Mouse (Mus musculus) gastrocnemius, postnatal 36 days (tissue): ENCODE results near the gene Tsr1. TPM values are rescaled to one million over a fixed set of nuclear protein-coding genes. Genes with fewer than 3 reads are reported as not detected.
A peak's percentile ranks its signal among the peaks of the same experiment; 100 is the strongest.

Experiments
- DNase-seq, 2 experiments: peaks; one replicate each; pipeline ENCODE4 v3.0.0; 2022
- intact Hi-C: fragments of 180-260 bp; cut with DNase I; formaldehyde crosslinking; loops from one replicate; pipeline ENCODE4 v1.15.1; 2025
- long read RNA-seq, 2 experiments: library from polyadenylated mRNA; stranded (forward); transcript quantifications; one replicate each; pipeline ENCODE4 v2.0.0; 2021
- total RNA-seq, 2 experiments: library from RNA; stranded (reverse); gene quantifications; 2 replicates each; pipeline ENCODE4 v1.2.3; 2021

Gene Tsr1
- total RNA-seq, result 10 to 100 TPM; 16.8 to 25.2 TPM
- long read RNA-seq, experiment 1, partial matches to known transcripts, result 2 of 10 reads
- long read RNA-seq, experiment 1, other reads (novel, unspliced or antisense), result 6 of 10 reads
- long read RNA-seq, experiment 2, transcript Tsr1-201 (15 exons, 3,389 nt), result major isoform, 5 of 17 reads
- long read RNA-seq, experiment 2, partial matches to known transcripts, result 3 of 17 reads
- long read RNA-seq, experiment 2, other reads (novel, unspliced or antisense), result 9 of 17 reads

DNA sequence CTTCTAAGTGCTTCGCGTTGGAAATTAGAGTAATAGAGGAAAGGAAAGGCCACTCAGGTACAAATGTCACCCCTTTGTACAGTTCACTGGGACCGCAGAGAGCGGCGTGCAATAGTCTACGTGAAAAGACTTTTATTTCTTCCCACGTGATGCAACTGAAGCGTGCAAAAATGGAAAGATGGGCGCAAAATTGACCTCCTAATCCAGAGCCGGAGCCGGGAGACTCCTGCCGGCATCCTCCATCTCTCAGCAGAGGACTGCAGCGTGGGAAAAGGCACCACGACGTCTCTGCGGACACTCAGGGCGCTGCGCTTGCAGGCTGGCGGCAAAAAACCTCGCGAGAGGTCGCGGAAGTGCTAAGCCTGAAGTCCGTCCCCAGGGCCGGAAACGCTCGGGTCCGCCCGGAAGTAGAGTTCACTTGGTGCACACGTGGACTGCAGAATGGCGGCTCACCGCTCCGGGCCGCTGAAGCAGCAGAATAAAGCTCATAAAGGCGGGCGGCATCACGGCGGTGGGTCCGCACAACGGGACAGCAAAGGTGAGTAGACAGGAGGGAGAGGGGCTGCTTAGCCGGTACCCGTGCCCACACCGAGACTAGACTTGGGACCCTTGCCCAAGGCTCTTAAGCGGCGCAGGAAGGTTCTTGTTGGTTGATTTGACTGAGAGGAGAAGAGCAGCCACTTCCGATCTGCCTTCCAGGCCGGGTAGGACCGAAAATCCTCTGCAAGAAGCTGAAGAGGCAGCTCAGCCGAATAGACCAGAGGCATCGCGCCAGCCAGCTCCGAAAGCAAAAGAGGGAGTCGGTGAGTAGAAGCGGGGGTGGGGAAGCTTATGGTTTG, at the start of gene Tsr1:
Tsr1 (plus strand) TSS at position 394 of the 839 bp plus-strand sequence.
- intact Hi-C loops, result no loop called here
- peak; percentile 83 to 86 for DNase-seq

DNA sequence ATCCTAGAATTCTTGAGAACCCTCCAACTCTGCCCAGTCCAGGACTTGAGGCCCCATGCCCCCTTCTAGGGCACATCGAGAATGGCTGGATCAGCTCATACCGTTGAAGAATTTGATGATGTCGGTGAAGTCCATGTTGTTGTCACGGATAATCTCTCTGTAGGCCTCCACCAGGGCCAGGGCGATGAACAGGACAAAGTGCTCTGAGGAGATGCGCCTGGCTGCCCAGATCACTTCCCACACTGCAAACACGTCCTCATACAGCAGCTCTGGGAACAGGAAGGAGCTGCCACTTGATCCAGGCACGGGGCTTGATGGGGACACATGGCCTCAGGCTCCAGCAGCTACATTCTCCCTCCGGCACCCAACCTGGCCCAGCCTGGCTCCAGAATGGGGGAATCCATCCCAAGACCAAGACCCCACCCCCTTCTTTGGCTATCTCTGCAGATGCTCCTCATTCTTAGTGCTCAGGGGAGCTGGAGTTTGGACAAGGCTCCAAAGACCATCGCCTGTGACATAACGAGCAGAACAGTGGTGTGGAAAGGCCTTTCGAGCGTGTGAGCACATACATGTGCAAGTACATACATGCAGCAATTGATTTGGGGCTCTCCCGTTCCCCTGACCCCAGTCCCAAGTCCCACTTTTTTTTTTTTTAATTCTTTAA, 46.7 kb upstream of the Tsr1 start:
- no peak for DNase-seq
- intact Hi-C loops, result loop anchor here (5.0 kb wide), 1 partner anchor 214 kb away; no protein-coding TSS in a partner anchor

DNA sequence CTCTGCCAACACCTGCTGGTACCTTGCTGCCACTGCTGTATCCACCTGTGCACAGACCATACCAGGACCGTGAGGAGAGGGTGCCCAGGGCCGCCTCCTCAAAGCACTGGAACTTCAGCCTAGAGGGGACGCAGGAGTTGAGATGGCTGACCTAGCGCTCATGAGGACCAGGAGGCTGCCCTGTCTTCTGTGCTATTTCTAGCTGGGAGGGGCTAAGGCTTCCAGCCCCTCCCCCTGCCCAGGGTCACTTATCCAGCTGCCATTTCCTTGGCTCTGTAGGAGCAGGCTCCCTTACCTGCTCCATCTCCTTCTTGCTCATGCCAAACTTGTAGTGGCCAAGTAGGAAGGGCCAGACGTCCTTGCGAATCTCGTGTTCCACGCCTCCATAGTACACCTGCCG, 40.1 kb upstream of the Tsr1 start:
- DNase-seq, result no peak
- intact Hi-C loops, result no loop called here

DNA sequence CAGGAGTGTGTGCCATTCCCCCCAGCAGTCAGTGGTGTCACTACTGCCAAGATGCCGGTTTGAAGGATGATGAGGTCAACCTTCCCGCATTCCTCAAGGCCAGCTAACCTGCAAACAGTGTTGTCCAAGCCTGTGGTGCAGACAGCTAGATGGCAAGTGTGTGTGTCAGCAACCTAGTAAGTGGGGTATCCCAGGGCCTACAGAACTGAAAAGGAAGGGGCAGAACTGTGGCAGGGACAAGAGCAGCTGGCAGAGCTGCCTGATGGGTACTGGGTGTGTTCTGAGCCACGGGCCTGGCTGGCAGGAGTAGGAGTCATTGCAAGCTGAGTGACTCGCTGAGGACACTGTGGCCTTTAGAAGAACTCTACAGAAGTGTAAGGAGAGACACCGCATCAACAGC, 35.7 kb upstream of the Tsr1 start:
- DNase-seq, result no peak
- intact Hi-C loops, result no loop called here

DNA sequence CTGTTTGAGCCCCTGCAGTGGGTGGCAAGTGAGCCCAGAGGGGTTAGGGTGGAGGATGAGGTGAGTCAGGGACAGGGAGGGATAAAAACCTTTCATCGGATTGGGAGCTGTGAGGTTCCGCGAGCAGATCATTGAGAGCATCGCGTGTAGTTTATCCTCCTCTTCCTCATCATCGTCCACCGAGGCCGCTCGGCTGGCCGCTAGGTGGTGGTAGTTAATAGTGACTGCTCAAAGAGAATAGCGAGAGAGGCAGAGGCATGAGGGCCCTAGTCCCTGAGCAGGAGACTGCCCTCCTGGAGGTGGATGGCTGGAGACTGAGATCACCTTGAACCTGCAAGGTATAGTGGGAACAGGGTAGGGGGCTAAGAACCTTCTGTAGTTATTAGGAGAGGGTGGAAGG, 34.4 kb upstream of the Tsr1 start:
- intact Hi-C loops, result no loop called here
- peak in 1 of 2 experiments; percentile 16 for DNase-seq

DNA sequence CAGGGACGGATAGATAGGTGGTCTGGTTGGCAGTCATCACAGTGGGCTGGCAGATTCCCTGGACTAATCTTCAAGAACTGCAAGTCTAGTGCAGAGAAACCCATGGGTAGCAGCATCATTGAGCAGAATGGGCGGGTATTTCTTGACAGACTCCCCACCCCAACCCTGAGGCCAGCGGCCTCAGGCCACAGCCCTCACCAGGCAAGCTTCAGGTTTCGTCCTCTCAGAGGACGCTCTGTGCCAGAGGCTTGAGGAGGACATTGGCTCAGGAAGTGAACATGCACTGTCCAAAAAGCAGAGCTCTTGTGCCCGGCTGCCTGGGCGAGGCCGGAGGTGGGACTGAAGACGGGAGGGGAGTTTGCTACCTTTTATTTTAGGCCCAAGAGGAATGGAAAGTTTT, 33.5 kb upstream of the Tsr1 start:
- intact Hi-C loops, result no loop called here
- DNase-seq, result no peak

DNA sequence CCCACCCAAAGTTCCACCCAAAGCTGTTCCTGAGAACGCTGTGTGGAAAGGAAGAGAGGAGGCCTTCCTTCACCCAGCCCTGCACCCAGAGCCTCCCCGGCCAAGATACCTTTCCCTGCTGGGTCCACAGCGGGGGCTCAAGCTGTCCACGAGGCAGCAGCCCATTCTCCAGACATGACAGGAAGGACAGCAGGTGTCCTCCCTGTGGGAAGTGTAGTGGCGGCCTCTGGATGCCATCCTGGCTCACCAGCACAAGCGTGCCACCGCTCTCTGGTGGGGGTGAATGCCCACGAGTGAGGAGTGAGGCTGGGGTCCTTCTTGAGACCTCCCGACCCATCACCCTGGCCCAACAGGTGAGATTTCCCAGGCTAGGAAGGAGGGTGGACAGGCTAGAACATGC, 32.6 kb upstream of the Tsr1 start:
- intact Hi-C loops, result no loop called here
- DNase-seq, result no peak

DNA sequence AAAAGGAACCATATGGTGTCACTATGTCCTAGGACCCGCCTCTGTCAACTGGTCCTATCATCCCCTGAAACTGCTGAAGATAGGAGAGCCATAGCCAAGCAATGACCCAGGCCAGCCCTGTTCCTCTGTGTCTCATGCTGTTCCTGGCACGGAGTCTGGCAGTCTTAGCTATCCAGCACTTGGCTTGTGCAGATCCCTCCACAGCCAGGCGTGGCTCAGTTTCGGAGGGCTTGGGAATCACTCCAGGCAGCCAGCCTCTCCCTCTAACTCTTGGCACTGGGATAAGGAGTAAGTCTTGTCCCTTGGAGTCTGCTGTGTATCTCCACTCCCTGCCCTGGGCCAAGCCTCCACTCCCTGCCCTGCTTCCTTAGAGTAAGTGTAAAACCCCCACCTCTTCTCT, 31.2 kb upstream of the Tsr1 start:
- DNase-seq, result peak; percentile 84 to 90
- intact Hi-C loops, result no loop called here

DNA sequence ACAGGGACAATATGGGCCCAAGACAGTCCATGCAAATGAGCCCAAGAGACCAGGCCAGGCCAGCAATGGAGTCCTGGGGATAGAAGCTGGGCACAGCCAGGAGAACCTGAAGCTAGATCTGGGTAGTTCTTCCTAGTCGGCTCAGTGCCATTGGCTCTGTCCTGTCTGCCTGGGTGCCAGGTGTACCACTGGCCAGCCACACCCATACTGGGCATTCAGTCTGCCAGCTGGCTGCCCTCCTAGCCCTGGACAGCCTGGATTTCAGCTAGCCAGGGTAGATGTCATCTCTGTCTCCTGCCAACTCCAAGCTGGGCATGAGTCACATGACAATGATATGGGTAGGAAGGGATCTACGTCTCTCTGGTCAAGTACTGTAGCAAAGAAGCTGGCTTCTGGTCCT, 30.7 kb upstream of the Tsr1 start:
- intact Hi-C loops, result no loop called here
- peak; percentile 79 to 87 for DNase-seq

DNA sequence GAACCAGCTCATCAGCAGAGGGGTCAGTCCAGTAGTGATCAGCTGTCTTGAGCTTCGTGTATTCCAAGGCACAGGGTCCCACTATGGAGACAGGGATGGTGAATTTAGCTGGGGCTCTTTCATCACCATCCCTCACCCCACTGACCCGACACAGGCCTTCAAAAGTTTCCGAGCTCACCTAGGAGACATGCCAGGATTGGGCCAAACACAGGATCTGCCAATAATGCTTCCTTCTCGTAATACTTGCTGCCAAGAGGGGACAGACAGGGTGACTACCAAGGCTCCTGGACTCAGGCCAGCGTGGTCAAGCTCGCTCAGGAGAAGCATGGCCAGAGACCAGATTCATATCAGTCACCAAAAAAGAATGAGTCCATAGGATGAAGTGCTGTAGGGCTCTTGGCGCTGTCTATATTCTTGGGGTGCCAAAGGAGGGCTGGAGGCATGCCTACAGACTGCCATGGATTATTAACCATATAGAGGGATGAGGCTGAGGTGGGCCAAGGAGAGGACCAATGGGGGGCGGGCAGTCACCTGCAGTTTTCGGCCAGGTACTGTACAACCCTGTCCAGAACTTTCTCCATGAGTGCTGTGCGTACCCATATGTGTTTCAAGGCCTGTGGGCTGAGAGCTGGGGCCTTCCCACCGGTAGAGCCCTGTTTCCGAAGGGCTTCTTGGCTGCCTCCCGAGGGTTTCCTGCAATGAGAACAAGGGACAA, 29.7 kb upstream of the Tsr1 start:
- intact Hi-C loops, result no loop called here

DNA sequence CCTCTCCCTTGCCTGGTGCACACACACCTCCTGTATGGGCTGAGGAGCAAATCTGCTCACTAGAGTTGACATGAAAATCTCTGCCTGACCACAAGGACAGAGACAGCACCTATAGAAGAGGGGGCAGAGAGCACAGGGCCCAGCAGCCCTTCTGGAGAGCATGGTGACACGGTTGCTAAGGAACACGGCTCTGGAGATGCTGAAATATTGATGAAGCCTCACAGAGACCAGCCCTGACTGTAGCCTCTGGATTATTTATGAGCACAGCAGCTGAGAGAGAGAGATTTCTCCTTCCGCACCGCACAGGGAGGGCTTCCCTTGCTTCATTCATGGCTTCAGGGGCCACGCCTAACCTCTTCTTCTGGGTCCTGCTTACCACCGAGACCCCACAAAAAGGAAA, 28.3 kb upstream of the Tsr1 start:
- no peak for DNase-seq
- intact Hi-C loops, result no loop called here

More for the DNA sequence above, 29.7 kb upstream of the Tsr1 start:
- peak in 1 of 2 experiments; percentile 20 for DNase-seq

DNA sequence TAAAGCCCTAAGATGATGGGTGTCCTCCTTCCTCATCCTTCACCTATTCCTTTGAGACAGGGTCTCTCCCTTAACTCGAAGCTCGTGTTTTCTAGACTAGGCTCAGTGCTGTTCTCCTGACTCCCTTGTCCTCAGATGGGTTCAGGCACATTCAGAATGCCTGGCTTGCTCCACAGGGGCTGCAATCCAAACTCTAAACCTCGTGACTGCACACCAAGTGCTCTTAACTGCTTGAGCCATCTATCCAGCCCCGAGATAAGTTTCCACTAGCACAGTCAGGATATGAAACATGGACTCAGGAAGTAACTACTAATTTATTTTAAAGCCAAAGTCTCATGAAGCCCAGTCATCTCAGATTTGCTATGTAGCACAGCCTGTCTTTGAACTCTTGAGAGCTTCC, 27.3 kb upstream of the Tsr1 start:
- DNase-seq, result peak; percentile 32 to 52
- intact Hi-C loops, result no loop called here

DNA sequence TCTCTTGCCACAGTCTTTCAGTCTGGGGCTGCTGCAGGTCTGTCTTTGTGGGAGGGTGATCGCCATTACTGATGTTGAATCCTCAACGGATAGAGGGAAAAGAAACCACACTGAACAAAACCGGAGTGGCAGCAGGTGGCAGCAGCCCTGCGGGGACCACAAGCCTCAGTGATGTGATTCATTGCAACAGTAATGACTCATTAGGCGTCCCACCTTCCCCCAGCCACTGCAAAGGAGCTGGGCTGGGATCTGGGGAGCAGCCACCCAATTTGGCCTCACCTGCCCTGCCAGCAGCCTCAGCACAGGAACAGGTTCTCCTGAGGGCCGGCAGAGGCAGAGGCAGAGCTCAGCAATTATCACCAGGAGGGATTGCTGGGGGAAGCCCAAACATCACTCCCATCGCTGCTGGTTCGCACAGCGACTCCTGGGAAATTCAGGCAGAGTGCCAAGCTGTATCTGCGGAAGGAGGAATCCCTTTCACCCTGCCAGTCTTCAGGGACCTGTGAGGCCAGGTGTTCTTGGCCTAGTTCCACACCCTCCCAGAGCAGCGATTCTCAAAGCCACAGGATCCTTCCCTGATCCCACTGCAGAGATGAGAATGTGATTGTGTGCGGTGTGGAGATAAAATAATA, 26.8 kb upstream of the Tsr1 start:
- intact Hi-C loops, result no loop called here
- DNase-seq, result peak in 1 of 2 experiments; percentile 24

DNA sequence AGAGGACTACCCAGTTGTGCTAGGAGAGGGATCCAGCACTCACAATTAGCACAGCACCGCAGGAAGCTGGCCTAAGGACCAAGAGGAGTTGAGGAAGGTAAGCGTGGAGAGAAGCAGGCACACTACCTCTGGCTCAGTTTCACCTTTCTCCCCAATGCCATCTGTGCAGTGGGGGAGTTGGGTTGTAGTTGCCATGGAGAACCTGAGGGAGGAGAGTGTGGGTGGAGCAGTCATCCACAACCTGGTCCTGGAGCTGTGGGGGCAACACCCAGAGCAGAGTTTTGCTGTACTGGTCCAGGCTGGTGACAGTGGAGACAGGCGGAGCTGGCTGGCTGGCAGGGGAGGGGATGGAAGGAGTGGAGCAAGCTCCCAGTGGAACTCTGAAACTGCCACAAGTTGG, 23.2 kb upstream of the Tsr1 start:
- DNase-seq, result peak in 1 of 2 experiments; percentile 11
- intact Hi-C loops, result no loop called here

DNA sequence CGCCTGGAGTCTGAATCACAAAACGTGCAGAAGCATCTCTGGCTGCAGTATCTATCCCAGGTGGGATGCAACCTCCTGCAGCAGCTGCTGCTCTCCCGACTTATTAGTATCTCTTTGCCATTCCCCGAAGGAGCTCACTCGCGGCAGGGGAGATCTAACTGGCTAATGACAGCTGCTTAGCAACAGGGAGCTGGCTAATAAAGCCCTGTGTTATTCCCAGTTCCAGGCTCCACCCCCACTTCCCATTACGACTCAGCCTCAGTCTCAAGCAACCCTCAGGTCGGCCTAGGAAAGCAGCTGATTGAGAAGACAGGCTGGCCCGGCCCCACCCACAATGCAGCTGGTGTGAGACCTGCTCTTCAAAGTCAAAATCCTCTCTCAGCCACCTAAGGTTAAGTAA, 21.1 kb upstream of the Tsr1 start:
- DNase-seq, result peak in 1 of 2 experiments; percentile 33

DNA sequence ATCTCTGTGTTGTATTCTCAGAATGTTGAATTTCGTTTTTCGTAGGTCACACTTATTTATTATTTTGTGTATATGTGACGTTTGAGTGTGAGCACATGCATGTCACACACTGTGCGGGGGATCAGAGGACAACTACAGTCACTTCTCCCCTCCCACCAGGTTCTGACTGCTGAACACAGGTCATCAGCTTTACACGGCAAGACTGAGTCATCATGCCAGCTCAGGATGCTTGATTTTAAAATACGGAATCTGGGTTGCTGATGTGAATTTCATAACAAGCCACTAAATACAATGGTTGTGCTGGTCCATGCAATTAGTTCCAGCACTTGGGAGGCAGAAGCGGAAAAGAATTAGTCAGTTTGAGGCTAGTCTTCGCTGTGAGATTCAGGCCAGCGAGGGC, 16.9 kb upstream of the Tsr1 start:
- DNase-seq, result no peak
- intact Hi-C loops, result no loop called here

More for the DNA sequence above, 21.1 kb upstream of the Tsr1 start:
- intact Hi-C loops, result no loop called here

DNA sequence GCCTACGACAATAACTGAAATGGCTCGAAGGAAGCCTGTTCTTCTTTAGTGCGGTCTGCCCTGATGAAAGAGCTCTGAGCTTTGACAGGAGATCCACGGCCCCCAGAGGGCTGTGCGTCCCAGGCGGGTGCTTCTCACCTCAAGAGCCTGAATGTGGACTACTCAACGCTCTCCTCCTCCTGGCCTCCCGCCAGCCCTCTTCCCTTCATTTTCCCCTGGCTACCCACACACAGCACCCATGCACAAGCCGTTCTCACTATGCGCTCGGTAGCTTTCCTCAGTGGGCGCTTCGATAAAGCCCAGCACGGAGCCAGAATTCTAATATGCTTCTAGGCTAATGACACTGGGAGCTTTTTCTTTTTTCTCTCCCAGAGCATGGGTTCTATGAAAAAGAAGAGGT, 15.9 kb upstream of the Tsr1 start:
- no peak for DNase-seq
- intact Hi-C loops, result no loop called here

DNA sequence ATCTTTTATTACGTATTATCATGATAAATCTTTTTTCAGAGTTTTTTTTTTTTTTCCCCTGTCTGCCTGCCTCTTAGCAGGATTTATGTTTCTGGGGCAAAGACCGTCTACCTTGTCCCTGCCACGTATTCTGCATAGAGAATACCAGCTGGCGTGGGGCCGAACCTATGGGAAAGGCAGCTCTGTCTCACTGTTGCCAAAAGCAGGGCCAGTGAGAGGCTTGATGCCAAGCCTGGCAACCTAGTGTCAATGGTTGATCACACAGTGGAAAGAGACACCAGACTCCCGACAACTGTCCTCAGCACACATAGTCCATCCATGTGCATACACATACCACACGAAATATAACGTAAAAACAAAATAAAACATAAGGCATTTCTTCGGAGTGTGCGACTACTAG, 14.8 kb upstream of the Tsr1 start:
- DNase-seq, result no peak
- intact Hi-C loops, result no loop called here

DNA sequence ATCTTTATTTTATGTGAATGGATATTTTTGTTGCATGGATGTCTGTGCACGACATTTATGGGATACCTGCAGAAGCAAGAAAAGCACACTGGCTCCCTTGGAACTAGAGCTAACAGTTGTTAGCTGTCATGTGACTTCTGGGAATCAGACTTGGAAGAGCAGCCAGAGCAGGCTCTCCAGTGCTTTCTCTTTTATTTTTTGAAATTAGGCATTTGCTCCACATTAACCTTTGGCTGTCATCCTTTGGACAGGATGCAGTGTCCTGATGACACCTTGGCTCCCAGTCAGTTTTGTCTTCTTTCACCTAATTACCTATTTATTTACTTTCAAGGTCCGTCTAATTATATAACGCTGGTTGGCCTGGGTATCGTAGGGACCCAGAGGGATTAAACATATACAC, 3.3 kb upstream of the Tsr1 start:
- no peak for DNase-seq
- intact Hi-C loops, result no loop called here
